In the genomic region with DNA sequence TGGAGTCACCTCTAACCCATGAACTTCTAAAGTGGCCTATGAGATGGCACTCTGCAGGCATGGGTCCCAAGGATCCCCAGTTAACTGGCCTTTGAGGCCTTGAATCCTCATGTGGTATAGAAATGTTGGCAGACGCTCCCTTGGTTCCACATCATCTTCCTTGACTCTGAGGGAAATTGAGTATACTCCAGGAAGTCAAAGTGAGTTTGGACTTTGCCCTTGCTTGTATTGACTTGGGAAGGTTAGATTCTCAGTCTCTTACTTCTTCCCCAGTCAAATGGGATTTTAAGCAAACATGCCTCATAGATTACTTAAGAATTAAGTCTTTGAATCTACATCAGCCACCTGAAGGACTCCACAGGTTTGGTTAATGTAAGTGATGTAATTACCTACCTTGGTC, we compare ENCODE assay signal across 18 mouse cellular contexts.
"Had no signal": no experiment of that assay in that cellular context is flagged by ENCODE, and none has a peak within 500 bp of the region (broad histone marks: within the 10 kb centered on the region; RNA-seq: fewer than 3 reads in every experiment).

No protein-coding gene starts in this region.

- ATAC-seq: lung, postnatal 0 days; midbrain, embryonic 15.5 days had no signal

- H3K27me3 ChIP-seq: midbrain, embryonic 12.5 days; midbrain, embryonic 15.5 days; neural tube, embryonic 12.5 days; neural tube, embryonic 15.5 days had no signal

- H3K4me2 ChIP-seq: liver, embryonic 13.5 days; lung, embryonic 14.5 days; midbrain, embryonic 12.5 days; midbrain, embryonic 15.5 days; neural tube, embryonic 12.5 days; neural tube, embryonic 15.5 days had no signal

- H3K27ac ChIP-seq: left cerebral cortex, adult 2 months; liver, embryonic 13.5 days; macrophage; midbrain, embryonic 12.5 days; midbrain, embryonic 15.5 days; neural tube, embryonic 12.5 days; neural tube, embryonic 15.5 days had no signal

- H3K9me3 ChIP-seq: liver, embryonic 13.5 days; midbrain, embryonic 12.5 days; midbrain, embryonic 15.5 days; neural tube, embryonic 12.5 days; neural tube, embryonic 15.5 days had no signal

- H3K4me3 ChIP-seq: left cerebral cortex, adult 2 months; liver, embryonic 13.5 days; midbrain, embryonic 12.5 days; midbrain, embryonic 15.5 days; neural tube, embryonic 12.5 days; neural tube, embryonic 15.5 days had no signal

- H3K36me3 ChIP-seq: liver, embryonic 13.5 days; midbrain, embryonic 12.5 days; midbrain, embryonic 15.5 days; neural tube, embryonic 12.5 days; neural tube, embryonic 15.5 days had no signal

- H3K9ac ChIP-seq: liver, embryonic 13.5 days; lung, embryonic 14.5 days; midbrain, embryonic 12.5 days; midbrain, embryonic 15.5 days; neural tube, embryonic 12.5 days; neural tube, embryonic 15.5 days had no signal

- DNase-seq: kidney, adult 18-20 months; kidney, adult 9 months; kidney, postnatal 25 days; layer of hippocampus, postnatal 36 days; liver, embryonic 13.5 days; lung, embryonic 14.5 days; right cerebral cortex, adult 18-20 months; right cerebral cortex, postnatal 25 days; thymus, adult 2 months; thymus, postnatal 14 days; thymus, postnatal 4 days had no signal
